Mouse (Mus musculus) midbrain, postnatal 0 days (tissue): ENCODE measurements around the gene Themis2. TPM values are rescaled to one million over a fixed set of nuclear protein-coding genes. Genes with fewer than 3 reads are reported as not detected.
A peak's percentile ranks its signal among the peaks of the same experiment; 100 is the strongest.

ENCODE experiments used
- ATAC-seq: fragments of 200-750 bp; cut with Nextera tagmentation; 2 replicates; pipeline ENCODE4 v1.8.0; 2017; ENCODE audit warnings: moderate number of reproducible peaks, mild to moderate bottlenecking, moderate TSS enrichment, moderate library complexity; ENCODE audit not compliant: low FRiP score
- DNase-seq: peaks from one replicate; pipeline ENCODE4 v3.0.0-alpha.2; 2015; ENCODE audit warnings: low spot score
- H3K27ac ChIP-seq: fragments of 300-500 bp; sonication (generic); 2 replicates; pipeline ENCODE4 v1.5.1; 2014; ENCODE audit warnings: low read depth, mild to moderate bottlenecking, low read length, mixed read lengths
- H3K27me3 ChIP-seq: fragments of 300-500 bp; sonication (generic); 2 replicates; pipeline ENCODE4 v1.6.1; 2014; ENCODE audit warnings: low read length, control low read depth, mixed read lengths; ENCODE audit not compliant: insufficient read depth
- H3K36me3 ChIP-seq: fragments of 300-500 bp; sonication (generic); 2 replicates; pipeline ENCODE4 v1.6.1; 2014; ENCODE audit warnings: low read length, control low read depth, mixed read lengths; ENCODE audit not compliant: insufficient read depth
- H3K4me1 ChIP-seq: fragments of 300-500 bp; sonication (generic); 2 replicates; pipeline ENCODE4 v1.6.1; 2014; ENCODE audit warnings: mild to moderate bottlenecking, control low read depth, antibody characterized with exemption, low read length, mixed read lengths; ENCODE audit not compliant: insufficient read depth
- H3K4me2 ChIP-seq: fragments of 300-500 bp; sonication (generic); 2 replicates; pipeline ENCODE4 v1.6.1; 2014; ENCODE audit warnings: low read depth, mild to moderate bottlenecking, low read length, mixed read lengths; ENCODE audit not compliant: poor library complexity, severe bottlenecking
- H3K4me3 ChIP-seq: fragments of 300-500 bp; sonication (generic); 2 replicates; pipeline ENCODE4 v1.5.1; 2014; ENCODE audit warnings: low read depth, mild to moderate bottlenecking, low read length, moderate library complexity
- H3K9ac ChIP-seq: fragments of 300-500 bp; sonication (generic); replicated peaks from 2 replicates; pipeline ENCODE4 v1.6.1; 2014; ENCODE audit warnings: mild to moderate bottlenecking, low read length, moderate library complexity, mixed read lengths; ENCODE audit not compliant: poor library complexity, severe bottlenecking
- H3K9me3 ChIP-seq: fragments of 300-500 bp; sonication (generic); 2 replicates; pipeline ENCODE4 v1.6.1; 2016; ENCODE audit warnings: low read length, control low read depth
- CTCF ChIP-seq: IDR thresholded peaks from 2 replicates; pipeline ENCODE4 v1.5.1; 2016; ENCODE audit warnings: antibody characterized with exemption, mild to moderate bottlenecking
- WGBS: fragments of 180-500 bp; shearing (Covaris S2); extraction: QIAGEN DNeasy Blood & Tissue Kit; methylation state at CpG from one replicate; pipeline ENCODE4 v1.1.7; 2014; 5-methylcytosine and 5-hydroxymethylcytosine counted together
- polyA plus RNA-seq: library from polyadenylated mRNA; unstranded; fragments of >200 nt; fragmentation: Nextera tagmentation; extraction: Ambion mirVana; gene quantifications from 2 replicates; pipeline ENCODE4 v1.2.1, GENCODE M21; 2015
- total RNA-seq: library from RNA; depleted of rRNA; stranded (reverse); fragments of >200 nt; gene quantifications from 2 replicates; pipeline ENCODE4 v1.2.3, GENCODE M21; 2014; rRNA removed

Gene Themis2
- total RNA-seq (0.28 and 0.49 TPM in 2 replicates), polyA plus RNA-seq (0.49 and 0.75 TPM in 2 replicates)

- TF ChIP-seq CTCF, result no peak
- Histone ChIP-seq H3K9me3 (no peaks in the 10 kb centered on the region), H3K4me1 (no peaks in the 10 kb centered on the region), H3K27ac (no peak within 1 kb of the TSS), H3K27me3 (peaks cover 15% of the 10 kb centered on the region), H3K9ac (no peak within 1 kb of the TSS; the same call in 1 of the 2 replicates), H3K36me3 (no peaks in the 10 kb centered on the region), H3K4me2 (peak within 1 kb of the TSS; percentile 39), H3K4me3 (peak within 1 kb of the TSS; percentile 20)
- ATAC-seq (no peak), DNase-seq (peak; percentile 19)
- 3% methylated on average over 21 of the region's 21 CpGs for WGBS
Observed at GRCm38 (mm10) chr4:132796196-132796886, at the start of gene Themis2. Themis2 (minus strand) TSS chr4:132796387.

DNA sequence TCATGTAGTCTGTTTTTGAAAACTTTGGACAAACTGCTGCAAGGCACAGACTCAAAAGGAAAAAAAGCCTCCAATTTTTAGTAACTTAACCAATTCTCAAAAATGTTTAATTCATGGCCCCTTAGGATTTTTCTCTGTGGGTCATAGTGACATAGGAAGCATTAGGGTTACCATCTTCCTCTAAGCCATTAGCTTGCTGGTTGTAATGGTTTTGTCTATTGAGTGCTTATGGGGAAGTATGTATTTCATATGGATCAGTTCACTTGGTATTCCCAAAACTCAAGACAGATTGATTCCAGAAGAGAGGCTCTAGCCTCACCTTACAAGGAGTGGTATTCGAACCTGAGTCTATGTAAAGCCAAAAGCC, 47.5 kb upstream of the Themis2 start:
- DNase-seq, result no peak
- H3K9me3 ChIP-seq, result no peaks in the 10 kb centered on the region
- H3K9ac ChIP-seq, result peak overlapping the region; percentile 56; the same call in 1 of the 2 replicates
- peak overlapping the region; percentile 72 for H3K4me2 ChIP-seq
- peaks cover 8% of the 10 kb centered on the region for H3K36me3 ChIP-seq
- no peak for TF ChIP-seq CTCF
- WGBS, result 94% methylated on average over 1 of the region's 1 CpGs
- H3K27me3 ChIP-seq, result no peaks in the 10 kb centered on the region
- ATAC-seq, result no peak
- 0 out of 2 replicates have a peak, but pooled peaks cover 3% of the 10 kb centered on the region for H3K4me1 ChIP-seq
- peak overlapping the region; percentile 73; the same call in 1 of the 2 replicates for H3K27ac ChIP-seq
- H3K4me3 ChIP-seq, result peak overlapping the region; percentile 47

GRCm38 (mm10) chr4:132842970-132843704, 47.0 kb upstream of the Themis2 start, which contains the start of gene Ppp1r8:
Ppp1r8 (minus strand) TSS chr4:132843169.
- no peaks in the 10 kb centered on the region for H3K27me3 ChIP-seq

GRCm38 (mm10) chr4:132842281-132842906, 46.2 kb upstream of the Themis2 start:
- Histone ChIP-seq H3K4me2 (peak overlapping the region; percentile 72), H3K36me3 (peaks cover 12% of the 10 kb centered on the region; the same call in 1 of the 2 replicates), H3K27ac (peak overlapping the region; percentile 55), H3K4me1 (0 out of 2 replicates have a peak, but pooled peaks cover 3% of the 10 kb centered on the region), H3K4me3 (peak overlapping the region; percentile 47), H3K9ac (peak overlapping the region; percentile 56), H3K9me3 (no peaks in the 10 kb centered on the region), H3K27me3 (no peaks in the 10 kb centered on the region)
- ATAC-seq, result 0 out of 2 replicates have a peak, but pooled peaks have one; percentile 41
- no peak for TF ChIP-seq CTCF
- peak; percentile 21 for DNase-seq
- under 1% methylated on average over 30 of the region's 30 CpGs for WGBS

More at GRCm38 (mm10) chr4:132842970-132843704, 47.0 kb upstream of the Themis2 start, which contains the start of gene Ppp1r8:
- H3K9ac ChIP-seq, result peak within 1 kb of the TSS; percentile 56
- peak; percentile 99 for ATAC-seq
- H3K4me3 ChIP-seq, result peak within 1 kb of the TSS; percentile 47
- peak within 1 kb of the TSS; percentile 72 for H3K4me2 ChIP-seq
- H3K36me3 ChIP-seq, result peaks cover 11% of the 10 kb centered on the region
- peak; percentile 70 for TF ChIP-seq CTCF
- H3K4me1 ChIP-seq, result 0 out of 2 replicates have a peak, but pooled peaks cover 3% of the 10 kb centered on the region
- peak; percentile 97 for DNase-seq
- H3K9me3 ChIP-seq, result no peaks in the 10 kb centered on the region
- under 1% methylated on average over 39 of the region's 40 CpGs for WGBS
- peak within 1 kb of the TSS; percentile 73 for H3K27ac ChIP-seq

DNA sequence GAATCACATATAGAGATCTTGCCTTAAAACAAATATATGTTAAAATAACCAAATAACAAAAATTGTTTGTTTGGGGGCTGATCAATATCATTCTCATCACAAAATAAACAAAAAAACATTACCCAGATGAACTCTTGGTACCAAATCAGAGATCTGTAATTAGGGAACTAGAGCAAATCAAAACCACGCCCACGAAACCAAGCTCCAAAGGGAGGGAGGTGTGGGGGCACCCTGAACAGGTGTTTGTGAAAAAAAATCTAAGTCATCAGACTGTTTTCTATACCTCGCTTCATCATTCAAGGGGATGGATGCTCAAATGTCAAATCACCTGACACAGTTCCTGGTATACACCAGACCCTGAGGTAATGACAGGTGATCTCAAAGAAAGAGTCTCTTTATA, 45.3 kb upstream of the Themis2 start:
- 78% methylated on average over 3 of the region's 3 CpGs for WGBS
- no peak for ATAC-seq
- H3K4me2 ChIP-seq, result peak overlapping the region; percentile 72

More for the DNA sequence above, 45.3 kb upstream of the Themis2 start:
- Histone ChIP-seq H3K4me1 (0 out of 2 replicates have a peak, but pooled peaks cover 3% of the 10 kb centered on the region), H3K4me3 (peak overlapping the region; percentile 47), H3K27ac (0 out of 2 replicates have a peak overlapping the region, but pooled peaks have one; percentile 55), H3K27me3 (no peaks in the 10 kb centered on the region), H3K36me3 (peaks cover 21% of the 10 kb centered on the region; the same call in 1 of the 2 replicates), H3K9me3 (no peaks in the 10 kb centered on the region), H3K9ac (peak overlapping the region; percentile 56; the same call in 1 of the 2 replicates)
- TF ChIP-seq CTCF, result no peak
- DNase-seq, result no peak
